ENCODE assay signal across 8 mouse cellular contexts in the genomic region with DNA sequence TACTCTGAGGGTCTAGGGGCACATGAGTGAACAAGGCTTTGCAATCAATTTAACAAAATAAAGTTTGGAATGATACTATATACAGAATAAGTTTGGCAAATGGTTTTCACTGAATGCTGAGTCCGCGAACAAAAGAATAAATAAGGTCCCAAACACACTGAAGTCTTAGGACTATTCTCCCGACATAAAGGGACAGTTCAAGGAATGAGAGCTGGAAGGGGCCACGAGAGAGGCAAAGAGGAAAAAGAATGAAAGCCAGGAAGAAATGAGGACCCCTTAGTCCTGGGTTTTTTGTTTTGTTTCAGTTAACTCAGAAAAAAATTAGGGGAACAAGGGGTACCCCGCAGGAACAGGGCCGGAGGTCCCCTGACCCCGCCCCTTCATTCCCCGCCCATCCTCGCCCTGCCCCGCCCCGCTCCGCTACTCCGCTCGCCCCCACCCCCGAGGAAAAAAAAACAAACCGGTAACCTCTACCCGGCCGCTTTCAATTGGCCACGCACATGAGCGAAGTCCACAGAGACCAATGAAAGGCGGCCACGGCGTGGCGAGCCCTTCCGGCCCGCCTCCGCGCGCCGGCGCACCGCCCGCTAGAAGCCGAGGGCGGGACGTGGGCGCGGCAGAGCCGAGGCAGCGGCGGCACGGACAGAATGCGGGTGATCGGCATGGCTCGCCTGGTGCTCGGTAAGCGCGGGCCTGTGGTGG. TPM values are rescaled to one million over a fixed set of nuclear protein-coding genes. Genes with fewer than 3 reads are reported as not detected.
DNase-seq lines count a peak whose midpoint lies in the region; ATAC-seq lines count a peak whose summit lies in the region.

Gene Pdia6 (plus strand): TSS at position 575 of the 702 bp plus-strand sequence.

- H3K9me3 ChIP-seq in hindbrain, embryonic 11.5 days (ENCODE audit: control insufficient read depth, low read length) = no peaks in the 10 kb centered on the region

- H3K27ac ChIP-seq in hindbrain, embryonic 11.5 days (ENCODE audit: low read depth, low read length) = peak within 1 kb of the TSS; percentile 6; the same call in 1 of the 2 replicates

- H3K4me2 ChIP-seq in hindbrain, embryonic 11.5 days (replicated peaks; ENCODE audit: low read depth, low read length) = peak within 1 kb of the TSS; percentile 74

- DNase-seq in Muller cell, postnatal 12 days (ENCODE audit: inconsistent ontology term) = peak; percentile 98
- peak; percentile 91 for DNase-seq in cerebellum, adult 9-11 months
- DNase-seq in frontal cortex, adult 2 months (ENCODE audit: extremely low spot score in 1 of 2, low spot score in 1 of 2) = peak; percentile 74 to 92
- peak; percentile 97 for DNase-seq in hindbrain, embryonic 11.5 days (ENCODE audit: low spot score)
- DNase-seq in layer of hippocampus, postnatal 10 days (ENCODE audit: low spot score in 2 of 2) = peak; percentile 92 to 93
- DNase-seq in lung, postnatal 10 days = peak; percentile 95
- peak; percentile 93 for DNase-seq in ovary, postnatal 36 days (ENCODE audit: low spot score)
- DNase-seq in thymus, postnatal 25 days = peak; percentile 92

- H3K27me3 ChIP-seq in hindbrain, embryonic 11.5 days (ENCODE audit: control insufficient read depth, insufficient read depth, low read length) = no peaks in the 10 kb centered on the region

- H3K4me3 ChIP-seq in hindbrain, embryonic 11.5 days (ENCODE audit: low read depth, low read length) = peak within 1 kb of the TSS; percentile 97

- peaks cover 5% of the 10 kb centered on the region; the same call in 1 of the 2 replicates for H3K36me3 ChIP-seq in hindbrain, embryonic 11.5 days (ENCODE audit: control insufficient read depth, insufficient read depth, low read length)

- H3K9ac ChIP-seq in hindbrain, embryonic 11.5 days (ENCODE audit: low read depth, low read length) = peak within 1 kb of the TSS; percentile 86

- H3K4me1 ChIP-seq in hindbrain, embryonic 11.5 days (replicated peaks; ENCODE audit: control insufficient read depth, insufficient read depth, low read length) = peaks cover 5% of the 10 kb centered on the region

- ATAC-seq in hindbrain, embryonic 11.5 days (ENCODE audit: low FRiP score) = peak; percentile 99

- 2% methylated on average over 47 of the region's 48 CpGs for WGBS in hindbrain, embryonic 11.5 days

RNA-seq across cellular contexts. Expression of gene Pdia6, which starts in this region (rescaled TPM):
- polyA plus RNA-seq in frontal cortex, adult 2 months (2012; rRNA removed) = 90.9 and 96.1 TPM in 2 replicates
- polyA plus RNA-seq in hindbrain, embryonic 11.5 days (2014; fragmentation: Nextera tagmentation; extraction: Ambion mirVana) = 545 and 570 TPM in 2 replicates
- 100 to 1,000 TPM; 119 to 129 TPM for total RNA-seq in layer of hippocampus, postnatal 10 days (2021)

Comparison
In these comparisons a context has a peak if more than half of its experiments do, and no peak if none do; other contexts are left out.
1. Peak in every context shown above with its lines: DNase-seq, ATAC-seq, H3K4me3 ChIP-seq and H3K27ac ChIP-seq.